Mouse (Mus musculus) spleen, adult 2 months (tissue): ENCODE results near the gene Ly6g6c.

Experiments
- CTCF ChIP-seq: fragments of 200-500 bp; IDR thresholded peaks from 2 replicates; pipeline ENCODE4 v1.5.1; 2011; ENCODE audit warnings: mild to moderate bottlenecking, inconsistent platforms; ENCODE audit not compliant: insufficient read depth, insufficient read length, insufficient replicate concordance; ENCODE audit errors: extremely low read depth
- POLR2A ChIP-seq: fragments of 200-500 bp; IDR thresholded peaks from 2 replicates; pipeline ENCODE4 v1.6.1; 2011; ENCODE audit warnings: low read depth, low read length, inconsistent platforms

DNA sequence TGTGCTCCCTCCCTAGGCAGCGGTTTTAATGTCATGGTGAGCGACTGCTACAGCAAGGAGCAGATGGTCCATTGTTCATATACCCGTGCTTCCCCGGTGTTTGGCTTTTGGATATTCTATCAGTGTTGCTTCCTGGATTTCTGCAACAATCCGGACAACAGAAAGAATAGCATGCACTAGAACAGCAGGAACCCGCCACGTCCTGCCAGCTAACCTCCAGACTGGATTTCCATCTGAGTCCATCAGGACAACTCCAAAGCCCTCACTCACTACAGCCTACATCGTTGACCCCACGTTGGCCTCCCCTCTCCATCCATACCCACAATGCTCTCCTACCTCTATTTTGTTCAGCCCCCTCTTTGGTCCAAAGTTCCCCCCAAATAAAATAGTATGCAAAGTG lies 46.6 kb downstream of the Ly6g6c start:
- TF ChIP-seq CTCF = no peak
- TF ChIP-seq POLR2A = no peak
